Comparison of ENCODE assay signal across 8 mouse cellular contexts in the genomic region with DNA sequence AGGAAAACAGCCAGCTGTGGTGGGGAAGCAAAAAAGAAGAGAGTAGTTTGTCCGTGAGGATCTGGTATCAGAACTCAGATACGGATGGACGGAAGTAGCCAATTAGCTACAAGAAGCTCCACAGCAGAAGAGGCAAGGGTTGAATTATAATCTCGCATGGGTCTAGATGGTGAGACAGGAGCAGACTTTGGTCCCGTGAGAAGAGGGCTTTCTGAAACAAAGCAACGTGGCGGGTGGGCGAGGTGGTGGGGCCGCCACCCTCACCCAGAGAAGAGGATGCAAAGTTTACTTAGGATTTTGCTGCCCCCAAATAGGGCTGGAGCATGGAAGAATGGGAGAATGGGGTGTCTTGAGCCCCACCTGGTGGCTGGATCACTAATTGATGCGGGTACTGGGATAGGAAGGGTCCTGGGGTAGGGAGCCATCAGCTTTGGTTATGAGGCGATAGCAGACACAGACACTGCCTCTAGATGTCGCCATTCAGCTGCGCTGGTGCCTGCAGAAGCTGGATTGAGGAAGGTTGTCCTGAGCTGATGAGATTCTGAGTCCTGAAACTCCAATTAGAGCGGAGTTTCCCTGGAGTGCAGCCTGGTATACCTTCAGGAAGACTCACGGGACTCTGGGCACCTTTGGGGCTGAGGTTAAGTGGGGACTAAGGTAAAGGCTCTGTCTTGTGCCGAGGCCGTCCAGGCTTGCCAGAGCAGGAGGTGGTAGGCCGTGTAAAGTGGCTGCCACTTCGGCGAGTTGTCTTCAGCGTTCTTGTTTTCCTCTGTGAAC. TPM values are rescaled to one million over a fixed set of nuclear protein-coding genes. Genes with fewer than 3 reads are reported as not detected.
DNase-seq lines count a peak whose midpoint lies in the region; ATAC-seq and TF ChIP-seq lines count a peak whose summit lies in the region.

No protein-coding gene starts in this region.

- H3K4me3 ChIP-seq in ES-E14 (ENCODE audit: insufficient read depth in 1 of 2, low read depth in 1 of 2, low read length in 2 of 2, poor library complexity in 1 of 2, severe bottlenecking in 1 of 2) = peak overlapping the region; percentile 40 to 48; a peak in 3 of 4 replicates
- peak overlapping the region; percentile 23 for H3K4me3 ChIP-seq in forebrain, embryonic 15.5 days
- H3K4me3 ChIP-seq in liver, postnatal 0 days (ENCODE audit: low read depth, low read length) = no peak overlapping the region
- no peak overlapping the region for H3K4me3 ChIP-seq in neural tube, embryonic 14.5 days (ENCODE audit: low read depth, low read length)
- peak overlapping the region; percentile 59 for H3K4me3 ChIP-seq in testis, adult 2 months (ENCODE audit: control insufficient read depth, low read depth, low read length)

- 20% methylated on average over 21 of the region's 21 CpGs for WGBS in forebrain, embryonic 15.5 days
- WGBS in liver, postnatal 0 days (ENCODE audit: insufficient replicate concordance) = 24% methylated on average over 21 of the region's 21 CpGs
- 20% methylated on average over 21 of the region's 21 CpGs for WGBS in neural tube, embryonic 14.5 days

- in situ Hi-C loops in ES-E14 (cut with MboI; ENCODE audit: low sequenced_read_pairs in 2 of 2, unreplicated experiment in 2 of 2) = no loop called here

- no peaks in the 10 kb centered on the region for H3K9me3 ChIP-seq in ES-E14 (ENCODE audit: control insufficient read depth, insufficient read depth, low read depth, low read length)
- no peaks in the 10 kb centered on the region for H3K9me3 ChIP-seq in forebrain, embryonic 15.5 days
- no peaks in the 10 kb centered on the region for H3K9me3 ChIP-seq in liver, postnatal 0 days (ENCODE audit: low read length)
- no peaks in the 10 kb centered on the region for H3K9me3 ChIP-seq in neural tube, embryonic 14.5 days (ENCODE audit: control insufficient read depth, low read length)

- ATAC-seq in forebrain, embryonic 15.5 days (replicated peaks) = peak; percentile 95
- ATAC-seq in liver, postnatal 0 days = peak; percentile 85
- peak; percentile 93 for ATAC-seq in neural tube, embryonic 14.5 days (ENCODE audit: low read depth)

- intact Hi-C loops in heart, postnatal 25 days (cut with DNase I) = loop anchor here (1.0 to 5.0 kb wide), 2 partner anchors 40 to 355 kb away; no protein-coding TSS in a partner anchor

- peaks cover 5% of the 10 kb centered on the region; the same call in 1 of the 2 replicates for H3K27me3 ChIP-seq in forebrain, embryonic 15.5 days
- no peaks in the 10 kb centered on the region for H3K27me3 ChIP-seq in liver, postnatal 0 days (ENCODE audit: insufficient read depth, low read length)
- no peaks in the 10 kb centered on the region for H3K27me3 ChIP-seq in neural tube, embryonic 14.5 days (ENCODE audit: control insufficient read depth, insufficient read depth, low read length)
- H3K27me3 ChIP-seq in testis, adult 2 months (ENCODE audit: control insufficient read depth, insufficient read depth, low read length) = no peaks in the 10 kb centered on the region

- TF ChIP-seq CTCF in liver, postnatal 0 days (IDR thresholded peaks at IDR 0.05; ENCODE audit: low read depth) = peak; percentile 94
- peak; percentile 90; the same call in 1 of the 2 replicates for TF ChIP-seq CTCF in testis, adult 2 months (IDR thresholded peaks at IDR 0.05; ENCODE audit: control insufficient read depth, insufficient read depth, insufficient replicate concordance, low read depth, low read length)

- peak; percentile 96 for DNase-seq in ES-E14 (ENCODE audit: low read depth, low spot score)
- DNase-seq in cerebellum, adult 11 months = peak; percentile 70
- DNase-seq in heart, postnatal 25 days (ENCODE audit: low spot score) = peak; percentile 75
- DNase-seq in layer of hippocampus, adult 11-12 months (ENCODE audit: low spot score) = peak; percentile 90
- peak; percentile 80 for DNase-seq in liver, postnatal 0 days

- no peak for TF ChIP-seq EP300 in liver, postnatal 0 days (IDR thresholded peaks at IDR 0.05; ENCODE audit: low read depth)

- H3K36me3 ChIP-seq in ES-E14 (ENCODE audit: control insufficient read depth, insufficient read depth, low read length, poor library complexity, severe bottlenecking) = peaks cover 3% of the 10 kb centered on the region
- no peaks in the 10 kb centered on the region; the same call in 1 of the 2 replicates for H3K36me3 ChIP-seq in forebrain, embryonic 15.5 days
- no peaks in the 10 kb centered on the region for H3K36me3 ChIP-seq in liver, postnatal 0 days (replicated peaks; ENCODE audit: insufficient read depth, low read length)
- 0 out of 2 replicates have a peak, but pooled peaks cover 1% of the 10 kb centered on the region for H3K36me3 ChIP-seq in neural tube, embryonic 14.5 days (ENCODE audit: control insufficient read depth, insufficient read depth, low read length)
- H3K36me3 ChIP-seq in testis, adult 2 months (ENCODE audit: control insufficient read depth, insufficient read depth, low read length) = no peaks in the 10 kb centered on the region

- peak overlapping the region; percentile 47 for H3K4me2 ChIP-seq in forebrain, embryonic 15.5 days (replicated peaks)
- peak overlapping the region; percentile 51 for H3K4me2 ChIP-seq in liver, postnatal 0 days (ENCODE audit: low read depth, low read length)
- H3K4me2 ChIP-seq in neural tube, embryonic 14.5 days (ENCODE audit: low read depth, low read length) = peak overlapping the region; percentile 19; the same call in 1 of the 2 replicates

- no peak overlapping the region; the same call in 1 of the 2 replicates for H3K27ac ChIP-seq in ES-E14 (ENCODE audit: insufficient read depth, low read depth, low read length, poor library complexity, severe bottlenecking)
- H3K27ac ChIP-seq in forebrain, embryonic 15.5 days (replicated peaks) = no peak overlapping the region
- H3K27ac ChIP-seq in liver, postnatal 0 days (ENCODE audit: low read depth) = no peak overlapping the region
- H3K27ac ChIP-seq in neural tube, embryonic 14.5 days (ENCODE audit: low read depth, low read length) = no peak overlapping the region
- no peak overlapping the region for H3K27ac ChIP-seq in testis, adult 2 months (ENCODE audit: control insufficient read depth, insufficient read depth, low read depth, low read length)

- H3K4me1 ChIP-seq in ES-E14 (ENCODE audit: control insufficient read depth in 2 of 2, insufficient read depth in 2 of 2, low read length in 2 of 2, poor library complexity in 1 of 2) = peaks cover 3 to 7% of the 10 kb centered on the region in 2 experiments; a peak in 2 of 4 replicates
- peaks cover 9% of the 10 kb centered on the region for H3K4me1 ChIP-seq in forebrain, embryonic 15.5 days
- H3K4me1 ChIP-seq in liver, postnatal 0 days (ENCODE audit: insufficient read depth) = peaks cover 8% of the 10 kb centered on the region
- no peaks in the 10 kb centered on the region for H3K4me1 ChIP-seq in neural tube, embryonic 14.5 days (ENCODE audit: control insufficient read depth, insufficient read depth, low read length)
- peaks cover 18% of the 10 kb centered on the region for H3K4me1 ChIP-seq in testis, adult 2 months (ENCODE audit: control insufficient read depth, insufficient read depth, low read length)

- TF ChIP-seq POLR2A in testis, adult 2 months (IDR thresholded peaks at IDR 0.05; ENCODE audit: control insufficient read depth, low read depth, low read length) = no peak

- peak overlapping the region; percentile 66; the same call in 1 of the 2 replicates for H3K9ac ChIP-seq in ES-E14 (ENCODE audit: insufficient read depth, low read depth, low read length, poor library complexity, severe bottlenecking)
- H3K9ac ChIP-seq in forebrain, embryonic 15.5 days (replicated peaks) = 0 out of 2 replicates have a peak overlapping the region, but pooled peaks have one; percentile 22
- no peak overlapping the region for H3K9ac ChIP-seq in liver, postnatal 0 days (replicated peaks)
- H3K9ac ChIP-seq in neural tube, embryonic 14.5 days (replicated peaks; ENCODE audit: low read depth, low read length) = no peak overlapping the region

TF ChIP-seq in ES-E14, 5 proteins besides CTCF, POLR2A, EP300 and RAD21 (continues in another document):
- TF ChIP-seq HCFC1 (IDR thresholded peaks at IDR 0.05; ENCODE audit: borderline replicate concordance, insufficient read depth, low read length) (no peak; the same call in 1 of the 2 replicates), MAFK (IDR thresholded peaks at IDR 0.05; ENCODE audit: insufficient read depth, low read depth, low read length) (no peak), CHD2 (IDR thresholded peaks at IDR 0.05; ENCODE audit: low read depth, low read length) (no peak), ZNF384 (IDR thresholded peaks at IDR 0.05; ENCODE audit: low read depth, low read length) (no peak)

RNA-seq across cellular contexts. Expression of a gene that starts 11.4 kb away (rescaled TPM):
- 11.2 and 13.5 TPM in 2 replicates for total RNA-seq in ES-E14 (2012; rRNA removed)
- 17.8 and 18.7 TPM in 2 replicates for polyA plus RNA-seq in forebrain, embryonic 15.5 days (2015; fragmentation: Nextera tagmentation; extraction: Ambion mirVana)
- 10 to 100 TPM; 20.1 to 29.0 TPM for total RNA-seq in heart, postnatal 25 days (2021)
- polyA plus RNA-seq in liver, postnatal 0 days (2015; fragmentation: Nextera tagmentation; extraction: Ambion mirVana) = 10.0 and 10.1 TPM in 2 replicates
- polyA plus RNA-seq in neural tube, embryonic 14.5 days (2014; fragmentation: Nextera tagmentation; extraction: Ambion mirVana) = 20.0 and 21.0 TPM in 2 replicates
- polyA plus RNA-seq in testis, adult 2 months (2012; rRNA removed) = 1.2 and 1.3 TPM in 2 replicates

RNA-seq across cellular contexts. Expression of a gene that starts 21.5 kb away (rescaled TPM):
- not detected in 2 replicates for total RNA-seq in ES-E14 (2012; rRNA removed)
- not detected in 2 replicates for polyA plus RNA-seq in forebrain, embryonic 15.5 days (2015; fragmentation: Nextera tagmentation; extraction: Ambion mirVana)
- total RNA-seq in heart, postnatal 25 days (2021) = 1 to 10 TPM; 2.4 to 3.1 TPM
- 0.06 and 0.44 TPM in 2 replicates for polyA plus RNA-seq in liver, postnatal 0 days (2015; fragmentation: Nextera tagmentation; extraction: Ambion mirVana)
- polyA plus RNA-seq in neural tube, embryonic 14.5 days (2014; fragmentation: Nextera tagmentation; extraction: Ambion mirVana) = not detected in 2 replicates
- polyA plus RNA-seq in testis, adult 2 months (2012; rRNA removed) = 1.3 TPM in 1 of 2 replicates, not detected in the other

RNA-seq across cellular contexts. Expression of a gene that starts 28.5 kb away (rescaled TPM):
- 2.7 and 3.4 TPM in 2 replicates for total RNA-seq in ES-E14 (2012; rRNA removed)
- 2.4 and 3.0 TPM in 2 replicates for polyA plus RNA-seq in forebrain, embryonic 15.5 days (2015; fragmentation: Nextera tagmentation; extraction: Ambion mirVana)
- 100 to 1,000 TPM; 323 to 376 TPM for total RNA-seq in heart, postnatal 25 days (2021)
- polyA plus RNA-seq in liver, postnatal 0 days (2015; fragmentation: Nextera tagmentation; extraction: Ambion mirVana) = 0.49 and 0.63 TPM in 2 replicates
- polyA plus RNA-seq in neural tube, embryonic 14.5 days (2014; fragmentation: Nextera tagmentation; extraction: Ambion mirVana) = 1.6 and 3.6 TPM in 2 replicates
- 0.36 and 0.42 TPM in 2 replicates for polyA plus RNA-seq in testis, adult 2 months (2012; rRNA removed)

RNA-seq across cellular contexts. Expression of a gene that starts 39.1 kb away (rescaled TPM):
- total RNA-seq in ES-E14 (2012; rRNA removed) = 71.9 and 81.9 TPM in 2 replicates
- 145 and 153 TPM in 2 replicates for polyA plus RNA-seq in forebrain, embryonic 15.5 days (2015; fragmentation: Nextera tagmentation; extraction: Ambion mirVana)
- 10 to 100 TPM; 58.7 to 66.5 TPM for total RNA-seq in heart, postnatal 25 days (2021)
- 32.0 and 34.9 TPM in 2 replicates for polyA plus RNA-seq in liver, postnatal 0 days (2015; fragmentation: Nextera tagmentation; extraction: Ambion mirVana)
- polyA plus RNA-seq in neural tube, embryonic 14.5 days (2014; fragmentation: Nextera tagmentation; extraction: Ambion mirVana) = 108 and 120 TPM in 2 replicates
- polyA plus RNA-seq in testis, adult 2 months (2012; rRNA removed) = 61.8 and 67.2 TPM in 2 replicates

Comparison
In these comparisons a context has a peak if more than half of its experiments do, and no peak if none do; other contexts are left out.
1. H3K4me3 ChIP-seq: peak in ES-E14 (2 of 2), forebrain, embryonic 15.5 days (single experiment) and testis, adult 2 months (single experiment); none in liver, postnatal 0 days (single experiment) and neural tube, embryonic 14.5 days (single experiment).
2. H3K9ac ChIP-seq: peak in ES-E14 (single experiment) and forebrain, embryonic 15.5 days (single experiment); none in liver, postnatal 0 days (single experiment) and neural tube, embryonic 14.5 days (single experiment).
3. Peak in every context shown above with its lines, with median percentiles within 50 percentile points of each other: DNase-seq, ATAC-seq and H3K4me2 ChIP-seq.